Mouse (Mus musculus): Measurements from ENCODE around the gene Ces1e. TPM values are rescaled to one million over a fixed set of nuclear protein-coding genes. Genes with fewer than 3 reads are reported as not detected.

Ces1e gene
- polyA plus RNA-seq (2015; fragmentation: Nextera tagmentation; extraction: Ambion mirVana), result not detected in 2 replicates

GRCm38 (mm10) chr8:93229446-93229845 lies at the start of gene Ces1e:
TSS of gene Ces1e (minus strand) at chr8:93229619.
- Histone ChIP-seq H3K27me3 (replicated peaks; ENCODE audit: control insufficient read depth, insufficient read depth, low read length) (no peaks in the 10 kb centered on the region), H3K36me3 (ENCODE audit: control insufficient read depth, insufficient read depth) (no peaks in the 10 kb centered on the region), H3K4me1 (replicated peaks; ENCODE audit: control insufficient read depth, insufficient read depth, low read length) (no peaks in the 10 kb centered on the region), H3K4me3 (replicated peaks; ENCODE audit: low read length) (no peak within 1 kb of the TSS), H3K4me2 (ENCODE audit: low read length) (no peak within 1 kb of the TSS), H3K9ac (replicated peaks; ENCODE audit: low read depth, low read length) (no peak within 1 kb of the TSS), H3K9me3 (ENCODE audit: control insufficient read depth, low read length) (no peaks in the 10 kb centered on the region), H3K27ac (ENCODE audit: low read length) (no peak within 1 kb of the TSS)
- ATAC-seq, result no peak

- Histone ChIP-seq H3K9ac (replicated peaks; ENCODE audit: low read depth, low read length) (no peak overlapping the region), H3K4me3 (replicated peaks; ENCODE audit: low read length) (no peak overlapping the region), H3K27me3 (replicated peaks; ENCODE audit: control insufficient read depth, insufficient read depth, low read length) (no peaks in the 10 kb centered on the region), H3K9me3 (ENCODE audit: control insufficient read depth, low read length) (no peaks in the 10 kb centered on the region), H3K4me2 (ENCODE audit: low read length) (no peak overlapping the region), H3K4me1 (replicated peaks; ENCODE audit: control insufficient read depth, insufficient read depth, low read length) (no peaks in the 10 kb centered on the region), H3K27ac (ENCODE audit: low read length) (no peak overlapping the region), H3K36me3 (ENCODE audit: control insufficient read depth, insufficient read depth) (no peaks in the 10 kb centered on the region)
- ATAC-seq, result no peak
- whole genome bisulfite sequencing, result 72% methylated on average over 4 of the region's 4 CpGs
These were observed 48.9 kb upstream of the Ces1e start for GRCm38 (mm10) chr8:93278176-93278805.

DNA sequence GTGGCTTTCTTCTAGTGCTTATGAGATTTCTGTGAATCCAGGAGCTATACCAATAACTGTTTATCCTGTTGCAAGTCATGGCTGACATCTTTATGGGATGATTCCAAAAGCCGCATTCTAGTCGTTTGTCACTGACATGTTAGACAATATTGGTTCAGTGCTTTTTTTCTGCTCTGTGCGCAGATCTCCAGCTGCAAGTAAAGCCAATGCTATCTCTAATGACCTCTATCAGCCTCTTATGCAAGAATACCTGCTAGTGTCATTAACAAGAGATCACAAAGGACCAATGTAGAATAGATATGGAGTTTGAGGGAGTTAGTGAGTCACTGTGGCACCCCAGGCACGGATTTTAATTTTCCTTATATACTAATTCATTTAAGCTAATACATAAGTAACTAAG lies 45.2 kb upstream of the Ces1e start:
- no peak overlapping the region for H3K27ac ChIP-seq (ENCODE audit: low read length)
- no peak overlapping the region for H3K4me2 ChIP-seq (ENCODE audit: low read length)
- no peak for ATAC-seq
- WGBS, result 81% methylated on average over 4 of the region's 4 CpGs
- no peaks in the 10 kb centered on the region for H3K36me3 ChIP-seq (ENCODE audit: control insufficient read depth, insufficient read depth)
- H3K9me3 ChIP-seq (ENCODE audit: control insufficient read depth, low read length), result no peaks in the 10 kb centered on the region
- no peak overlapping the region for H3K9ac ChIP-seq (replicated peaks; ENCODE audit: low read depth, low read length)
- no peak overlapping the region for H3K4me3 ChIP-seq (replicated peaks; ENCODE audit: low read length)
- H3K4me1 ChIP-seq (replicated peaks; ENCODE audit: control insufficient read depth, insufficient read depth, low read length), result no peaks in the 10 kb centered on the region
- no peaks in the 10 kb centered on the region for H3K27me3 ChIP-seq (replicated peaks; ENCODE audit: control insufficient read depth, insufficient read depth, low read length)

DNA sequence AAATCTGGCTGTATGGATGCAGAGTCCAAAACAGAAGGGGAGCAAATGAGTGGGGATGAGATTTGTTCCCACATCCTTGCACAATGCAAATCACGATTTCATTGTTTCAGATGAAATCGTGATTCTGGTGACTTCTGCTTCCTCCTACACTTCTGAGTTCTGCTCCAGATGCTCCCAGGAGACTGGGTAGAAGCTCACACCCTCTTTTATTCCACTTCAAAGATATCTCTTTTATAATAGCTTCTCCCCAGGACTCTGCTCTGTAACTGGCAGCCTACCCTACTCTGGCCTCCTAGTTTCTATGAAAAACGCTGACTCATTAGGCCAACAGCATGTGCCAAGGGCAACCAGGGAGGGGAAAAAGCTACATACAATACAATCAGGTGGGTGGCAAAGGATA lies 43.9 kb upstream of the Ces1e start:
- Histone ChIP-seq H3K4me2 (ENCODE audit: low read length) (no peak overlapping the region), H3K9me3 (ENCODE audit: control insufficient read depth, low read length) (no peaks in the 10 kb centered on the region), H3K27ac (ENCODE audit: low read length) (no peak overlapping the region), H3K9ac (replicated peaks; ENCODE audit: low read depth, low read length) (no peak overlapping the region), H3K4me1 (replicated peaks; ENCODE audit: control insufficient read depth, insufficient read depth, low read length) (no peaks in the 10 kb centered on the region), H3K27me3 (replicated peaks; ENCODE audit: control insufficient read depth, insufficient read depth, low read length) (no peaks in the 10 kb centered on the region), H3K36me3 (ENCODE audit: control insufficient read depth, insufficient read depth) (no peaks in the 10 kb centered on the region), H3K4me3 (replicated peaks; ENCODE audit: low read length) (no peak overlapping the region)
- WGBS, result 87% methylated on average over 3 of the region's 3 CpGs
- ATAC-seq, result no peak

GRCm38 (mm10) chr8:93272686-93273085 lies 43.3 kb upstream of the Ces1e start:
- Histone ChIP-seq H3K4me1 (replicated peaks; ENCODE audit: control insufficient read depth, insufficient read depth, low read length) (no peaks in the 10 kb centered on the region), H3K27me3 (replicated peaks; ENCODE audit: control insufficient read depth, insufficient read depth, low read length) (no peaks in the 10 kb centered on the region), H3K27ac (ENCODE audit: low read length) (no peak overlapping the region), H3K9ac (replicated peaks; ENCODE audit: low read depth, low read length) (no peak overlapping the region), H3K9me3 (ENCODE audit: control insufficient read depth, low read length) (no peaks in the 10 kb centered on the region), H3K4me3 (replicated peaks; ENCODE audit: low read length) (no peak overlapping the region), H3K36me3 (ENCODE audit: control insufficient read depth, insufficient read depth) (no peaks in the 10 kb centered on the region), H3K4me2 (ENCODE audit: low read length) (no peak overlapping the region)
- 82% methylated on average over 4 of the region's 4 CpGs for WGBS
- ATAC-seq, result no peak

DNA sequence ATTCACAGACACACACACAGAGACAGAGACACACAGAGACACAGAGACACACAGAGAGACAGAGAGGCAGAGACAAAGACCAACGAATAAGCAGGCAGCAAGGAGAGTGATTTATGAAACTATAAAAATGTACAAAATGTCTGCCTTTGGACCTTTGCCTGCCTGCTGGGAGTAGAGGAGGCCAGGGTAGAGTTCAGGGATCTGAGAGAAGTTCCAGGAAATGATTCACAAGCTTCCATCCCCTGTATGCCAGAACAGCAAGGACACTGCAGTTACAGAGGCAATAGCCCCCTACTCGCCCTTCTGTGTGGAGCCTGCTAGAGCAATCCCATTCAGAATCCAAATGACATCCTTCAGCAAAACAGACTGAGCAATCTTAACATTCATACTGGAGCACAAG lies 32.0 kb upstream of the Ces1e start:
- WGBS, result 73% methylated on average over 2 of the region's 2 CpGs
- Histone ChIP-seq H3K36me3 (ENCODE audit: control insufficient read depth, insufficient read depth) (no peaks in the 10 kb centered on the region), H3K9ac (replicated peaks; ENCODE audit: low read depth, low read length) (no peak overlapping the region), H3K4me1 (replicated peaks; ENCODE audit: control insufficient read depth, insufficient read depth, low read length) (no peaks in the 10 kb centered on the region), H3K4me3 (replicated peaks; ENCODE audit: low read length) (no peak overlapping the region), H3K4me2 (ENCODE audit: low read length) (no peak overlapping the region), H3K27me3 (replicated peaks; ENCODE audit: control insufficient read depth, insufficient read depth, low read length) (no peaks in the 10 kb centered on the region), H3K27ac (ENCODE audit: low read length) (no peak overlapping the region), H3K9me3 (ENCODE audit: control insufficient read depth, low read length) (no peaks in the 10 kb centered on the region)
- no peak for ATAC-seq

DNA sequence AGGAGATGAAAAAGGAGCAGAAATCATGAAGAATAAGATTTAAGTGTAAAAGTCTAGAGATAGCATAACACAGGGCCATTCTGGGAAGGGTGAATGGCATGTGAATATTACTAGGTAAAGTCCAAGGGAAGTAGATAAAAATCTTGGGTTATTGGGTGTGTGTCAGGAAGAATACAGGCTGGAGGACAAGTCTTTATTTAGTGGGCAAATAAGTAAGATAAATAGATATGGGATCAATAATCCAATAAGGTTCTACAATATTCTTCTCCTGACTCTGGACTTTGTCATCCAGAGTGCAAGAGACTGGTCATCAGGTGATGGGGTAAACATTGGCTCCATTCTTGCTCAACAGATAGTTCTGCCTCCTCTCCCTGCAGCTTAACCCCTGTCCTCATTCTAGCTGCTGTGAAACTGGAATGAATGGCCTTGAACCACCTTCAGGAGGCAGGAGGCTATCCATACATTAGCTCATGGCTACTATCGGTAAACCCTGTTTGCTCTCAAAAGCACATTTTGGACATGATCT lies 23.0 kb upstream of the Ces1e start:
- no peak overlapping the region for H3K4me3 ChIP-seq (replicated peaks; ENCODE audit: low read length)
- H3K27ac ChIP-seq (ENCODE audit: low read length), result no peak overlapping the region
- H3K9ac ChIP-seq (replicated peaks; ENCODE audit: low read depth, low read length), result no peak overlapping the region
- no peaks in the 10 kb centered on the region for H3K27me3 ChIP-seq (replicated peaks; ENCODE audit: control insufficient read depth, insufficient read depth, low read length)
- no peaks in the 10 kb centered on the region for H3K9me3 ChIP-seq (ENCODE audit: control insufficient read depth, low read length)
- no peaks in the 10 kb centered on the region for H3K36me3 ChIP-seq (ENCODE audit: control insufficient read depth, insufficient read depth)
- ATAC-seq, result no peak
- H3K4me1 ChIP-seq (replicated peaks; ENCODE audit: control insufficient read depth, insufficient read depth, low read length), result no peaks in the 10 kb centered on the region
- 96% methylated on average over 1 of the region's 1 CpGs for WGBS
- H3K4me2 ChIP-seq (ENCODE audit: low read length), result no peak overlapping the region

DNA sequence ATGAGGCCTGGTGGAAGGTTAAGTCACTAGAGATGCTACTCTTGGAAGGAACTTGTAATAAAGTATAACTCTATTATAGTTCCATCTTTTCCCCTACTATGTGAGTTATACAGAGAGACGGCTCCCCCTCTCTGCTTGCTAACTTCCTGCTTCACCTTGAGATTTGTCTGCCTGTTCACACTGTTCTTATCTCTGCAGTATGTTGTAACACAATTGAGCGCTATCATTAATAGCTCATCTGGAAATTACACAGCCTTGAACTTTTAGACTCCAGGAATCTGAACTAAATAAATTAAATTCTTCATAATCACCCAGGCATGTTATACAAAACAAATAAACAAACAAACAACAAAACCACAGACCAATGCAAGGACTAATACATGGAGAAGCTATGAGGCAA lies 16.6 kb upstream of the Ces1e start:
- no peaks in the 10 kb centered on the region for H3K27me3 ChIP-seq (replicated peaks; ENCODE audit: control insufficient read depth, insufficient read depth, low read length)
- H3K9me3 ChIP-seq (ENCODE audit: control insufficient read depth, low read length), result no peaks in the 10 kb centered on the region
- no peak for ATAC-seq
- H3K27ac ChIP-seq (ENCODE audit: low read length), result no peak overlapping the region
- H3K4me2 ChIP-seq (ENCODE audit: low read length), result no peak overlapping the region
- no peak overlapping the region for H3K9ac ChIP-seq (replicated peaks; ENCODE audit: low read depth, low read length)
- 89% methylated on average over 2 of the region's 2 CpGs for WGBS
- no peak overlapping the region for H3K4me3 ChIP-seq (replicated peaks; ENCODE audit: low read length)
- H3K4me1 ChIP-seq (replicated peaks; ENCODE audit: control insufficient read depth, insufficient read depth, low read length), result no peaks in the 10 kb centered on the region
- H3K36me3 ChIP-seq (ENCODE audit: control insufficient read depth, insufficient read depth), result no peaks in the 10 kb centered on the region

DNA sequence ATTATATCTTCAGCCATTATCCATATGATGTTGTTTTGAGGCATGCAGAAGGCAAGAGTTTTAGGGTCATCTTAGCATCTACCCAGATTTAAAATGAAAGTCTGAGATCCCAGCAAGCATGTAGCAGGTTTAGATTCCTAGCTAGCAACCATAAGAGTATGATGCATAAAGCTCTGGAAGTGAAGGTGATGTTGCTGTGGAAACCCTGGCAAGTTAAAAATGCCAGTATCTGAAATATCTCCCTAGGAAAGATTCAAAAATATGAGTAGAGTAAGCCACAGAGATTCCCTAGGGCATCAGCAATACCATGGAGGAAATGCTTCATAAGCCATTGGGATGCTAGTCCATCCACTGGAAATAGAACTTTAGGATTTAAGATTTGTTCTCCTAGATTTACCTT lies 10.5 kb upstream of the Ces1e start:
- no peak overlapping the region for H3K27ac ChIP-seq (ENCODE audit: low read length)
- H3K27me3 ChIP-seq (replicated peaks; ENCODE audit: control insufficient read depth, insufficient read depth, low read length), result no peaks in the 10 kb centered on the region
- ATAC-seq, result no peak
- no peaks in the 10 kb centered on the region for H3K4me1 ChIP-seq (replicated peaks; ENCODE audit: control insufficient read depth, insufficient read depth, low read length)
- H3K4me3 ChIP-seq (replicated peaks; ENCODE audit: low read length), result no peak overlapping the region
- H3K9ac ChIP-seq (replicated peaks; ENCODE audit: low read depth, low read length), result no peak overlapping the region
- H3K9me3 ChIP-seq (ENCODE audit: control insufficient read depth, low read length), result no peaks in the 10 kb centered on the region
- H3K36me3 ChIP-seq (ENCODE audit: control insufficient read depth, insufficient read depth), result no peaks in the 10 kb centered on the region
- H3K4me2 ChIP-seq (ENCODE audit: low read length), result no peak overlapping the region

- H3K27ac ChIP-seq (ENCODE audit: low read length), result no peak overlapping the region
- H3K9ac ChIP-seq (replicated peaks; ENCODE audit: low read depth, low read length), result no peak overlapping the region
- H3K27me3 ChIP-seq (replicated peaks; ENCODE audit: control insufficient read depth, insufficient read depth, low read length), result no peaks in the 10 kb centered on the region
- H3K4me1 ChIP-seq (replicated peaks; ENCODE audit: control insufficient read depth, insufficient read depth, low read length), result no peaks in the 10 kb centered on the region
- ATAC-seq, result no peak
- H3K4me2 ChIP-seq (ENCODE audit: low read length), result no peak overlapping the region
- no peaks in the 10 kb centered on the region for H3K9me3 ChIP-seq (ENCODE audit: control insufficient read depth, low read length)
- H3K36me3 ChIP-seq (ENCODE audit: control insufficient read depth, insufficient read depth), result no peaks in the 10 kb centered on the region
- WGBS, result 93% methylated on average over 1 of the region's 1 CpGs
- no peak overlapping the region for H3K4me3 ChIP-seq (replicated peaks; ENCODE audit: low read length)
These were observed 6.3 kb upstream of the Ces1e start for GRCm38 (mm10) chr8:93235681-93236080.

Measured in forebrain, embryonic 16.5 days (tissue).